In genomic region chr3:136702861-136703260, GRCm38 (mm10) we compare ENCODE assay signal across 21 mouse cellular contexts. TPM values are rescaled to one million over a fixed set of nuclear protein-coding genes. Genes with fewer than 3 reads are reported as not detected.
DNase-seq lines count a peak whose midpoint lies in the region; ATAC-seq and TF ChIP-seq lines count a peak whose summit lies in the region.
"Had no signal": no experiment of that assay in that cellular context is flagged by ENCODE, and none has a peak within 500 bp of the region (broad histone marks: within the 10 kb centered on the region; RNA-seq: fewer than 3 reads in every experiment).

No protein-coding gene starts in this region.

- H3K27me3 ChIP-seq in lung, postnatal 0 days (replicated peaks; ENCODE audit: insufficient read depth, low read length) = no peaks in the 10 kb centered on the region
- H3K27me3 ChIP-seq in MEL (ENCODE audit: control insufficient read depth in 1 of 2, insufficient read depth in 2 of 2, low read length in 2 of 2) = no peaks in the 10 kb centered on the region
- H3K27me3 ChIP-seq in midbrain, embryonic 14.5 days (ENCODE audit: control insufficient read depth, insufficient read depth, low read length) = no peaks in the 10 kb centered on the region
- H3K27me3 ChIP-seq: embryonic facial prominence, embryonic 12.5 days; forebrain, embryonic 12.5 days; heart, embryonic 15.5 days; hindbrain, embryonic 13.5 days had no signal

- 41% methylated on average over 2 of the region's 2 CpGs for WGBS in lung, postnatal 0 days
- WGBS in midbrain, embryonic 14.5 days = 70% methylated on average over 2 of the region's 2 CpGs

- DNase-seq in lung, postnatal 0 days (ENCODE audit: low spot score) = peak; percentile 35
- DNase-seq in lung, postnatal 36 days = no peak
- peak; percentile 51 for DNase-seq in MEL (ENCODE audit: low read depth, low spot score)
- no peak for DNase-seq in midbrain, embryonic 14.5 days
- no peak for DNase-seq in left cerebral cortex, adult 18-20 months (ENCODE audit: low spot score in 2 of 2)
- DNase-seq: adrenal gland, adult 8-10 months; adrenal gland, postnatal 36 days; cerebellum, adult 11 months; cerebellum, adult 8-10 months; cerebellum, postnatal 14 days; gastrocnemius, postnatal 14 days; heart, adult 18-20 months; heart, postnatal 14 days had no signal

- peaks cover 16% of the 10 kb centered on the region for H3K79me2 ChIP-seq in MEL (ENCODE audit: control insufficient read depth, insufficient read depth, low read length, poor library complexity)

- H3K27ac ChIP-seq in lung, postnatal 0 days (ENCODE audit: low read length) = no peak overlapping the region
- no peak overlapping the region for H3K27ac ChIP-seq in MEL (ENCODE audit: control insufficient read depth, low read depth, low read length)
- no peak overlapping the region for H3K27ac ChIP-seq in midbrain, embryonic 14.5 days (replicated peaks; ENCODE audit: low read depth, low read length)
- H3K27ac ChIP-seq: embryonic facial prominence, embryonic 12.5 days; forebrain, embryonic 12.5 days; heart, embryonic 15.5 days; hindbrain, embryonic 13.5 days; hindbrain, postnatal 0 days had no signal

- TF ChIP-seq RAD21 in MEL (IDR thresholded peaks at IDR 0.05; ENCODE audit: low read depth, low read length) = no peak

- H3K36me3 ChIP-seq in lung, postnatal 0 days (ENCODE audit: insufficient read depth, low read length) = no peaks in the 10 kb centered on the region
- peaks cover 0 to 51% of the 10 kb centered on the region in 2 experiments; a peak in 2 of 4 replicates for H3K36me3 ChIP-seq in MEL (ENCODE audit: control insufficient read depth in 1 of 2, insufficient read depth in 2 of 2, low read length in 2 of 2)
- no peaks in the 10 kb centered on the region for H3K36me3 ChIP-seq in midbrain, embryonic 14.5 days (ENCODE audit: control insufficient read depth, insufficient read depth, low read length)
- H3K36me3 ChIP-seq: embryonic facial prominence, embryonic 12.5 days; forebrain, embryonic 12.5 days; heart, embryonic 15.5 days; hindbrain, embryonic 13.5 days had no signal

- no peak overlapping the region for H3K9ac ChIP-seq in lung, postnatal 0 days (replicated peaks; ENCODE audit: low read depth)
- H3K9ac ChIP-seq in MEL (ENCODE audit: control insufficient read depth, low read depth, low read length, poor library complexity, severe bottlenecking) = no peak overlapping the region
- H3K9ac ChIP-seq in midbrain, embryonic 14.5 days (replicated peaks; ENCODE audit: low read length) = no peak overlapping the region
- H3K9ac ChIP-seq: embryonic facial prominence, embryonic 12.5 days; forebrain, embryonic 12.5 days; heart, embryonic 15.5 days; hindbrain, embryonic 13.5 days had no signal

- no peaks in the 10 kb centered on the region for H3K9me3 ChIP-seq in lung, postnatal 0 days (ENCODE audit: low read length)
- no peaks in the 10 kb centered on the region for H3K9me3 ChIP-seq in MEL (replicated peaks; ENCODE audit: insufficient read depth, low read length)
- no peaks in the 10 kb centered on the region for H3K9me3 ChIP-seq in midbrain, embryonic 14.5 days (ENCODE audit: control insufficient read depth, low read length)
- H3K9me3 ChIP-seq: embryonic facial prominence, embryonic 12.5 days; forebrain, embryonic 12.5 days; heart, embryonic 15.5 days; hindbrain, embryonic 13.5 days had no signal

- ATAC-seq in lung, postnatal 0 days = no peak
- ATAC-seq in megakaryocyte progenitor cell, adult 5-6 weeks (replicated peaks; ENCODE audit: poor library complexity) = peak; percentile 41; the same call in 1 of the 2 replicates
- no peak for ATAC-seq in midbrain, embryonic 14.5 days (ENCODE audit: low FRiP score, low TSS enrichment)
- ATAC-seq: forebrain, embryonic 16.5 days; hindbrain, postnatal 0 days had no signal

- H3K4me1 ChIP-seq in lung, postnatal 0 days (ENCODE audit: insufficient read depth, low read depth, low read length) = peaks cover 30% of the 10 kb centered on the region; the same call in 1 of the 2 replicates
- peaks cover 28 to 31% of the 10 kb centered on the region in 2 experiments for H3K4me1 ChIP-seq in MEL (ENCODE audit: control insufficient read depth in 1 of 2, insufficient read depth in 2 of 2, low read length in 2 of 2)
- H3K4me1 ChIP-seq in midbrain, embryonic 14.5 days (ENCODE audit: control insufficient read depth, insufficient read depth, low read length) = peaks cover 8% of the 10 kb centered on the region; the same call in 1 of the 2 replicates

- no peak overlapping the region for H3K4me3 ChIP-seq in lung, postnatal 0 days (ENCODE audit: low read depth, low read length)
- no peak overlapping the region for H3K4me3 ChIP-seq in MEL (ENCODE audit: control insufficient read depth in 1 of 2, insufficient read depth in 1 of 2, low read depth in 2 of 2, low read length in 2 of 2)
- H3K4me3 ChIP-seq in midbrain, embryonic 14.5 days (replicated peaks; ENCODE audit: low read depth, low read length) = no peak overlapping the region
- H3K4me3 ChIP-seq: embryonic facial prominence, embryonic 12.5 days; forebrain, embryonic 12.5 days; heart, embryonic 15.5 days; hindbrain, embryonic 13.5 days had no signal

- no peak for TF ChIP-seq CTCF in lung, postnatal 0 days (IDR thresholded peaks at IDR 0.05)
- no peak for TF ChIP-seq CTCF in MEL (IDR thresholded peaks at IDR 0.05 in 2 of 3, conservative IDR thresholded peaks at IDR 0.05 in 1 of 3; ENCODE audit: control insufficient read depth in 1 of 3, insufficient read depth in 1 of 3, low read depth in 2 of 3, low read length in 3 of 3, poor library complexity in 1 of 3, severe bottlenecking in 1 of 3)

- no peak for TF ChIP-seq EP300 in lung, postnatal 0 days (IDR thresholded peaks at IDR 0.05)
- peak in 1 of 2 experiments; percentile 42; a peak in 1 of 4 replicates for TF ChIP-seq EP300 in MEL (IDR thresholded peaks at IDR 0.05; ENCODE audit: low read depth in 1 of 2, low read length in 2 of 2)

- TF ChIP-seq POLR2A in MEL (IDR thresholded peaks at IDR 0.05; ENCODE audit: control insufficient read depth in 1 of 2, insufficient read depth in 1 of 2, low read depth in 1 of 2, low read length in 2 of 2, poor library complexity in 1 of 2) = no peak

- no peak overlapping the region for H3K4me2 ChIP-seq in lung, postnatal 0 days (replicated peaks; ENCODE audit: low read depth, low read length)
- no peak overlapping the region for H3K4me2 ChIP-seq in midbrain, embryonic 14.5 days (ENCODE audit: low read length)
- H3K4me2 ChIP-seq: embryonic facial prominence, embryonic 12.5 days; forebrain, embryonic 12.5 days; heart, embryonic 11.5 days; heart, embryonic 15.5 days; hindbrain, embryonic 13.5 days had no signal

TF ChIP-seq in MEL, 35 proteins besides CTCF, POLR2A, EP300 and RAD21:
- TF ChIP-seq GATA1 (IDR thresholded peaks at IDR 0.05; ENCODE audit: low read depth, low read length) = no peak
- TF ChIP-seq ZNF384 (IDR thresholded peaks at IDR 0.05; ENCODE audit: low read depth, low read length) = peak; percentile 55
- no peak for TF ChIP-seq RCOR1 (IDR thresholded peaks at IDR 0.05; ENCODE audit: low read depth, low read length)

RNA-seq across cellular contexts. Expression of gene Ppp3ca, which starts 32.9 kb away (rescaled TPM):
- 105 and 125 TPM in 2 replicates for polyA plus RNA-seq in lung, postnatal 0 days (2015; fragmentation: Nextera tagmentation; extraction: Ambion mirVana)
- 17.4 and 17.9 TPM in 2 replicates for total RNA-seq in MEL (2012; rRNA removed)
- 10 to 100 TPM; 32.0 to 40.6 TPM for polyA plus RNA-seq in MEL (2012; ENCODE audit: insufficient read depth in 1 of 2, insufficient read length in 2 of 2, low read depth in 1 of 2, low replicate concordance in 2 of 2, missing spikeins in 1 of 2)
- total RNA-seq in megakaryocyte progenitor cell, adult 5-6 weeks (2015) = 68.8 and 76.0 TPM in 2 replicates
- 60.1 and 63.1 TPM in 2 replicates for total RNA-seq in megakaryocyte progenitor cell, adult 5-6 weeks (2017)
- polyA plus RNA-seq in midbrain, embryonic 14.5 days (2014; fragmentation: Nextera tagmentation; extraction: Ambion mirVana) = 136 and 145 TPM in 2 replicates
- total RNA-seq in left cerebral cortex, adult 18-20 months (2021) = 100 to 1,000 TPM; 883 to 913 TPM

Comparison
In these comparisons a context has a peak if more than half of its experiments do, and no peak if none do; other contexts are left out.
1. DNase-seq: peak in lung, postnatal 0 days (single experiment) and MEL (single experiment); none in lung, postnatal 36 days (single experiment), midbrain, embryonic 14.5 days (single experiment) and left cerebral cortex, adult 18-20 months (0 of 2).
2. RNA of gene Ppp3ca, which starts 32.9 kb away (total RNA-seq): 883 to 913 TPM in left cerebral cortex, adult 18-20 months; 60.1 to 76.0 TPM in megakaryocyte progenitor cell, adult 5-6 weeks and 17.4 to 17.9 TPM in MEL; every median in the first group is over 10 times any median in the second.